Mouse (Mus musculus): ENCODE measurements at regions not wholly inside any gene's neighbourhood (a gene's known extent, or its start where the extent isn't known, plus 50 kb on each side); places are given as distances from the start of the nearest gene placed in this dataset.
"Not testable (repeated sequence)": the region's sequence is repeated elsewhere in the genome, so short reads cannot be mapped to it uniquely, and the experiment has no call there.

GRCm38 (mm10) chr6:107222602-107223001, 307.0 kb upstream of the Lrrn1 start:
- Histone ChIP-seq H3K4me1 (ENCODE audit: control insufficient read depth, insufficient read depth, low read length) (peaks cover 3% of the 10 kb centered on the region; the same call in 1 of the 2 replicates), H3K4me3 (ENCODE audit: low read depth, low read length) (no peak overlapping the region), H3K9ac (ENCODE audit: low read depth, low read length) (no peak overlapping the region), H3K36me3 (ENCODE audit: control insufficient read depth, insufficient read depth, low read length) (no peaks in the 10 kb centered on the region), H3K4me2 (ENCODE audit: low read length) (no peak overlapping the region), H3K27ac (ENCODE audit: low read length) (peak overlapping the region; percentile 26; the same call in 1 of the 2 replicates), H3K9me3 (replicated peaks; ENCODE audit: control insufficient read depth, low read length, poor library complexity, severe bottlenecking) (no peaks in the 10 kb centered on the region), H3K27me3 (ENCODE audit: control insufficient read depth, insufficient read depth, low read depth, low read length) (no peaks in the 10 kb centered on the region)
- 22% methylated on average over 3 of the region's 3 CpGs for WGBS
- peak; percentile 48; the same call in 1 of the 2 replicates for ATAC-seq

- H3K9ac ChIP-seq (ENCODE audit: low read depth, low read length); H3K9me3 ChIP-seq (replicated peaks; ENCODE audit: control insufficient read depth, low read length, poor library complexity, severe bottlenecking); H3K4me3 ChIP-seq (ENCODE audit: low read depth, low read length); H3K27me3 ChIP-seq (ENCODE audit: control insufficient read depth, insufficient read depth, low read depth, low read length); ATAC-seq; H3K27ac ChIP-seq (ENCODE audit: low read length); H3K4me2 ChIP-seq (ENCODE audit: low read length); H3K4me1 ChIP-seq (ENCODE audit: control insufficient read depth, insufficient read depth, low read length); H3K36me3 ChIP-seq (ENCODE audit: control insufficient read depth, insufficient read depth, low read length): not testable (repeated sequence)
- WGBS = 91% methylated on average over 6 of the region's 6 CpGs
These were observed 299.7 kb upstream of the Lrrn1 start for GRCm38 (mm10) chr6:107229843-107230242.

- no peaks in the 10 kb centered on the region for H3K9me3 ChIP-seq (replicated peaks; ENCODE audit: control insufficient read depth, low read length, poor library complexity, severe bottlenecking)
- H3K27ac ChIP-seq (ENCODE audit: low read length) = no peak overlapping the region
- H3K27me3 ChIP-seq (ENCODE audit: control insufficient read depth, insufficient read depth, low read depth, low read length) = no peaks in the 10 kb centered on the region
- no peak overlapping the region for H3K4me3 ChIP-seq (ENCODE audit: low read depth, low read length)
- no peak overlapping the region for H3K9ac ChIP-seq (ENCODE audit: low read depth, low read length)
- H3K36me3 ChIP-seq (ENCODE audit: control insufficient read depth, insufficient read depth, low read length) = no peaks in the 10 kb centered on the region
- no peak overlapping the region for H3K4me2 ChIP-seq (ENCODE audit: low read length)
- WGBS = 73% methylated on average over 3 of the region's 3 CpGs
- 0 out of 2 replicates have a peak, but pooled peaks have one; percentile 58 for ATAC-seq
- H3K4me1 ChIP-seq (ENCODE audit: control insufficient read depth, insufficient read depth, low read length) = no peaks in the 10 kb centered on the region
These were observed 291.9 kb upstream of the Lrrn1 start for GRCm38 (mm10) chr6:107237692-107238091.

GRCm38 (mm10) chr6:107243981-107244380, 285.6 kb upstream of the Lrrn1 start:
- H3K27me3 ChIP-seq (ENCODE audit: control insufficient read depth, insufficient read depth, low read depth, low read length) = no peaks in the 10 kb centered on the region
- no peak overlapping the region for H3K9ac ChIP-seq (ENCODE audit: low read depth, low read length)
- WGBS = 94% methylated on average over 3 of the region's 3 CpGs
- H3K4me2 ChIP-seq (ENCODE audit: low read length) = no peak overlapping the region
- ATAC-seq = no peak
- H3K9me3 ChIP-seq (replicated peaks; ENCODE audit: control insufficient read depth, low read length, poor library complexity, severe bottlenecking) = no peaks in the 10 kb centered on the region
- H3K27ac ChIP-seq (ENCODE audit: low read length) = no peak overlapping the region
- H3K36me3 ChIP-seq (ENCODE audit: control insufficient read depth, insufficient read depth, low read length) = no peaks in the 10 kb centered on the region
- no peaks in the 10 kb centered on the region for H3K4me1 ChIP-seq (ENCODE audit: control insufficient read depth, insufficient read depth, low read length)
- no peak overlapping the region for H3K4me3 ChIP-seq (ENCODE audit: low read depth, low read length)

GRCm38 (mm10) chr6:107280348-107280747, 249.2 kb upstream of the Lrrn1 start:
- no peaks in the 10 kb centered on the region for H3K9me3 ChIP-seq (replicated peaks; ENCODE audit: control insufficient read depth, low read length, poor library complexity, severe bottlenecking)
- no peaks in the 10 kb centered on the region for H3K4me1 ChIP-seq (ENCODE audit: control insufficient read depth, insufficient read depth, low read length)
- H3K27ac ChIP-seq (ENCODE audit: low read length) = no peak overlapping the region
- no peak overlapping the region for H3K4me2 ChIP-seq (ENCODE audit: low read length)
- 95% methylated on average over 15 of the region's 15 CpGs for WGBS
- H3K9ac ChIP-seq (ENCODE audit: low read depth, low read length) = no peak overlapping the region
- H3K36me3 ChIP-seq (ENCODE audit: control insufficient read depth, insufficient read depth, low read length) = no peaks in the 10 kb centered on the region
- no peak overlapping the region for H3K4me3 ChIP-seq (ENCODE audit: low read depth, low read length)
- H3K27me3 ChIP-seq (ENCODE audit: control insufficient read depth, insufficient read depth, low read depth, low read length) = no peaks in the 10 kb centered on the region
- ATAC-seq = no peak

GRCm38 (mm10) chr6:107290850-107291249, 238.7 kb upstream of the Lrrn1 start:
- no peak overlapping the region for H3K9ac ChIP-seq (ENCODE audit: low read depth, low read length)
- no peaks in the 10 kb centered on the region for H3K27me3 ChIP-seq (ENCODE audit: control insufficient read depth, insufficient read depth, low read depth, low read length)
- H3K9me3 ChIP-seq (replicated peaks; ENCODE audit: control insufficient read depth, low read length, poor library complexity, severe bottlenecking) = no peaks in the 10 kb centered on the region
- H3K4me1 ChIP-seq (ENCODE audit: control insufficient read depth, insufficient read depth, low read length) = no peaks in the 10 kb centered on the region
- no peak overlapping the region for H3K4me3 ChIP-seq (ENCODE audit: low read depth, low read length)
- no peak overlapping the region for H3K27ac ChIP-seq (ENCODE audit: low read length)
- 85% methylated on average over 3 of the region's 3 CpGs for WGBS
- no peaks in the 10 kb centered on the region for H3K36me3 ChIP-seq (ENCODE audit: control insufficient read depth, insufficient read depth, low read length)
- ATAC-seq = no peak
- no peak overlapping the region for H3K4me2 ChIP-seq (ENCODE audit: low read length)

GRCm38 (mm10) chr6:107303676-107304369, 225.7 kb upstream of the Lrrn1 start:
- H3K9me3 ChIP-seq (replicated peaks; ENCODE audit: control insufficient read depth, low read length, poor library complexity, severe bottlenecking) = no peaks in the 10 kb centered on the region
- no peaks in the 10 kb centered on the region for H3K36me3 ChIP-seq (ENCODE audit: control insufficient read depth, insufficient read depth, low read length)
- 63% methylated on average over 1 of the region's 1 CpGs for WGBS
- no peaks in the 10 kb centered on the region for H3K4me1 ChIP-seq (ENCODE audit: control insufficient read depth, insufficient read depth, low read length)
- no peak overlapping the region for H3K4me2 ChIP-seq (ENCODE audit: low read length)
- no peak for ATAC-seq
- H3K9ac ChIP-seq (ENCODE audit: low read depth, low read length) = no peak overlapping the region
- H3K27ac ChIP-seq (ENCODE audit: low read length) = no peak overlapping the region
- no peaks in the 10 kb centered on the region for H3K27me3 ChIP-seq (ENCODE audit: control insufficient read depth, insufficient read depth, low read depth, low read length)
- H3K4me3 ChIP-seq (ENCODE audit: low read depth, low read length) = no peak overlapping the region

- no peaks in the 10 kb centered on the region for H3K27me3 ChIP-seq (ENCODE audit: control insufficient read depth, insufficient read depth, low read depth, low read length)
- no peak overlapping the region for H3K4me3 ChIP-seq (ENCODE audit: low read depth, low read length)
- H3K4me1 ChIP-seq (ENCODE audit: control insufficient read depth, insufficient read depth, low read length) = no peaks in the 10 kb centered on the region
- H3K27ac ChIP-seq (ENCODE audit: low read length) = no peak overlapping the region
- H3K9ac ChIP-seq (ENCODE audit: low read depth, low read length) = no peak overlapping the region
- no peak for ATAC-seq
- no peaks in the 10 kb centered on the region for H3K36me3 ChIP-seq (ENCODE audit: control insufficient read depth, insufficient read depth, low read length)
- H3K9me3 ChIP-seq (replicated peaks; ENCODE audit: control insufficient read depth, low read length, poor library complexity, severe bottlenecking) = no peaks in the 10 kb centered on the region
- 88% methylated on average over 1 of the region's 1 CpGs for WGBS
- no peak overlapping the region for H3K4me2 ChIP-seq (ENCODE audit: low read length)
These were observed 210.0 kb upstream of the Lrrn1 start for GRCm38 (mm10) chr6:107319565-107319964.

GRCm38 (mm10) chr6:107350503-107350902, 179.1 kb upstream of the Lrrn1 start:
- H3K27me3 ChIP-seq (ENCODE audit: control insufficient read depth, insufficient read depth, low read depth, low read length) = no peaks in the 10 kb centered on the region

More at GRCm38 (mm10) chr6:107350503-107350902, 179.1 kb upstream of the Lrrn1 start:
- 47% methylated on average over 4 of the region's 4 CpGs for WGBS
- no peak overlapping the region for H3K27ac ChIP-seq (ENCODE audit: low read length)
- H3K9me3 ChIP-seq (replicated peaks; ENCODE audit: control insufficient read depth, low read length, poor library complexity, severe bottlenecking) = no peaks in the 10 kb centered on the region
- H3K4me1 ChIP-seq (ENCODE audit: control insufficient read depth, insufficient read depth, low read length) = no peaks in the 10 kb centered on the region
- H3K4me3 ChIP-seq (ENCODE audit: low read depth, low read length) = no peak overlapping the region
- no peak overlapping the region for H3K4me2 ChIP-seq (ENCODE audit: low read length)
- H3K9ac ChIP-seq (ENCODE audit: low read depth, low read length) = no peak overlapping the region
- H3K36me3 ChIP-seq (ENCODE audit: control insufficient read depth, insufficient read depth, low read length) = no peaks in the 10 kb centered on the region
- ATAC-seq = no peak
